Mouse (Mus musculus): ENCODE data around the gene Wdr70. TPM values are rescaled to one million over a fixed set of nuclear protein-coding genes. Genes with fewer than 3 reads are reported as not detected.

Wdr70 gene
- polyA plus RNA-seq, 1 experiment from 2014 or later, result 42.8 TPM

Small RNA genes lying within 50 kb of the gene (microRNA-seq; reads per million reads assigned to microRNA genes)
- not detected for gene Gm27529 (ENCODE audit: borderline number of aligned reads)

Other genes with a start within 250 kb of the Wdr70 start
- 15.7 and 15.9 TPM in 2 replicates for gene Nup155, start 10.1 kb upstream of the Wdr70 start, polyA plus RNA-seq (2014; fragmentation: Nextera tagmentation; extraction: Ambion mirVana)
- 9.4 and 13.3 TPM in 2 replicates for gene Cplane1, start 69.9 kb upstream of the Wdr70 start, polyA plus RNA-seq (2014; fragmentation: Nextera tagmentation; extraction: Ambion mirVana)